Mouse (Mus musculus) kidney, embryonic 16.5 days (tissue): ENCODE measurements at regions not wholly inside any gene's neighbourhood (a gene's known extent, or its start where the extent isn't known, plus 50 kb on each side); places are given as distances from the start of the nearest gene placed in this dataset.

ENCODE experiments used
- ATAC-seq: fragments of 200-750 bp; cut with Nextera tagmentation; 2 replicates; pipeline ENCODE4 v1.8.0; 2017; ENCODE audit warnings: moderate TSS enrichment; ENCODE audit not compliant: low FRiP score, low TSS enrichment
- H3K27ac ChIP-seq: fragments of 300-500 bp; sonication (generic); 2 replicates; pipeline ENCODE4 v1.5.1; 2014; ENCODE audit warnings: low read length
- H3K27me3 ChIP-seq: fragments of 300-500 bp; sonication (generic); 2 replicates; pipeline ENCODE4 v1.6.1; 2014; ENCODE audit warnings: low read length, control low read depth, mixed read lengths; ENCODE audit not compliant: insufficient read depth
- H3K36me3 ChIP-seq: fragments of 300-500 bp; sonication (generic); 2 replicates; pipeline ENCODE4 v1.6.1; 2014; ENCODE audit warnings: low read length, control low read depth, mixed read lengths; ENCODE audit not compliant: insufficient read depth
- H3K4me1 ChIP-seq: fragments of 300-500 bp; sonication (generic); 2 replicates; pipeline ENCODE4 v1.6.1; 2014; ENCODE audit warnings: low read length, control low read depth, mixed read lengths; ENCODE audit not compliant: insufficient read depth
- H3K4me2 ChIP-seq: fragments of 300-500 bp; sonication (generic); replicated peaks from 2 replicates; pipeline ENCODE4 v1.6.1; 2014; ENCODE audit warnings: low read depth, low read length
- H3K4me3 ChIP-seq: fragments of 300-500 bp; sonication (generic); 2 replicates; pipeline ENCODE4 v1.5.1; 2014; ENCODE audit warnings: mild to moderate bottlenecking, low read length
- H3K9ac ChIP-seq: fragments of 300-500 bp; sonication (generic); replicated peaks from 2 replicates; pipeline ENCODE4 v1.6.1; 2014; ENCODE audit warnings: low read length
- H3K9me3 ChIP-seq: fragments of 300-500 bp; sonication (generic); 2 replicates; pipeline ENCODE4 v1.6.1; 2016; ENCODE audit warnings: low read length, control low read depth
- WGBS: fragments of 180-500 bp; shearing (Covaris S2); extraction: QIAGEN DNeasy Blood & Tissue Kit; methylation state at CpG from one replicate; pipeline ENCODE4 v1.1.7; 2014; 5-methylcytosine and 5-hydroxymethylcytosine counted together

GRCm38 (mm10) chr3:15242388-15242787 is 89.7 kb downstream of the Gm9733 start:
- Histone ChIP-seq H3K4me2 (no peak overlapping the region), H3K4me1 (no peaks in the 10 kb centered on the region), H3K9ac (no peak overlapping the region), H3K27me3 (no peaks in the 10 kb centered on the region), H3K9me3 (no peaks in the 10 kb centered on the region), H3K27ac (no peak overlapping the region), H3K4me3 (no peak overlapping the region), H3K36me3 (no peaks in the 10 kb centered on the region)
- no peak for ATAC-seq

DNA sequence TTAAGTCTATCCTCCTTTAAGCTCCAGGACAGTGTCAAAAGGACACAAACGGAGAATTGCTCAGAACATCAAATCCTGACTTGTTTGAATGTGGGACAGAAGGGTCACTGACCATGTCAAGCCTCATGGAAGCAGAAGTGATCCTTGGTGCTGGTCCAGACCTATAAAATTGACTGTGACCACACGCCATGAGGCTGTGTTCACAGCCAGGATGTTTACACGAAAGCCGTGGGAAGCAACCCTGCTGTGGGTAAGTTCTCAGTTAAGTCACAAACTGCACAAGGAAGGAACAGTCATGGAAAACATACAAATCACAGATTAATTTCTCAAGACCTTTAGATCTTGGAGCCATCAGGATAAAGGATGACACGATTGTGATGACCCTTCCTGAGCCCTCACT is 88.5 kb downstream of the Gm9733 start:
- H3K4me2 ChIP-seq: no peak overlapping the region
- ATAC-seq: no peak
- no peaks in the 10 kb centered on the region for H3K4me1 ChIP-seq
- H3K4me3 ChIP-seq: no peak overlapping the region
- no peak overlapping the region for H3K27ac ChIP-seq
- H3K9me3 ChIP-seq: no peaks in the 10 kb centered on the region
- H3K9ac ChIP-seq: no peak overlapping the region
- H3K27me3 ChIP-seq: no peaks in the 10 kb centered on the region
- 42% methylated on average over 5 of the region's 5 CpGs for WGBS
- H3K36me3 ChIP-seq: no peaks in the 10 kb centered on the region

DNA sequence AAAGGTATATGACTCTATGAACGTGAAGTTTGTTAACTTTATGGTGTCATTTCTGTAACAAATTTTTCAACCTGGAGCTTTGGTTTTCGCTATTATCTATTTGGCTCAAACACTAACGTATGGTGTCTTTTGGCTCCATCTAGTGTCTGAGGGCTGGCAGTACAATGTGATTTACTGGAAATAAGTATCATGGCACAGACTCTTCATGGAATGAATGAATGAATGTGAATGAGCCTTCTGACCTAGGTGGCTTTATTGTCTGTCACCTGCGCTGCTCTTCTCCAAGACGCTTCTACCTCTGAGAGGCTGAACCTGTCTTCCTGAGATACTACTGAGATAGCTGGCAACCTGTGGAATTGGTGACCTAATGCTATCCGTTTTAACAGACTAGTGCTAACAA is 87.1 kb downstream of the Gm9733 start:
- Histone ChIP-seq H3K4me1 (no peaks in the 10 kb centered on the region), H3K4me3 (no peak overlapping the region), H3K36me3 (no peaks in the 10 kb centered on the region), H3K9me3 (no peaks in the 10 kb centered on the region), H3K27me3 (no peaks in the 10 kb centered on the region), H3K27ac (no peak overlapping the region), H3K9ac (no peak overlapping the region), H3K4me2 (no peak overlapping the region)
- 0 out of 2 replicates have a peak, but pooled peaks have one; percentile 19 for ATAC-seq
- 17% methylated on average over 6 of the region's 6 CpGs for WGBS
